Mouse (Mus musculus): Measurements from ENCODE around the gene Olfm2. TPM values are rescaled to one million over a fixed set of nuclear protein-coding genes. Genes with fewer than 3 reads are reported as not detected.

Olfm2 gene
- polyA plus RNA-seq, 1 experiment from 2014 or later = 7.5 TPM

DNA sequence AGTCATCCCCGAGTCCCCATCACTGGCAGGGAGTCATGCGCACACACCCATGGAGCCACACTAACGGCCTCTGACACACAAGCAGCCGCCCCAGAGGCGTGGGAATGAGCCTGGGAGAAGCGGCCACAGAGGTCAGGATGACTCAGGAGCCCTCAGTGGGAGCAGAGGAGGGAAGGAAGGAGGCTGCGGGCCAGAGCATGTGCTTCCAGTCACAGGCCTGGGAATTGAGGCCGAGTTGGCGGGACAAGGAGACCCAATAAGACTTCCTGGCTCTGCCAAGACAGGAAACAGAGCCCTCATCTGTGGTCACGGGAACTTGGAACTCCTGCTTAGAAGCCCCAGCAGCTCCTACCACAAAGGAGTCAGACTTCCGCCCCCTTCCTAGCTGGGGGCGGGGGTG lies 14.7 kb upstream of the Olfm2 start:
- Histone ChIP-seq H3K27me3 (replicated peaks) (no peaks in the 10 kb centered on the region), H3K27ac (no peak overlapping the region), H3K4me1 (0 out of 2 replicates have a peak, but pooled peaks cover 5% of the 10 kb centered on the region), H3K4me3 (replicated peaks) (no peak overlapping the region), H3K4me2 (no peak overlapping the region), H3K9ac (no peak overlapping the region), H3K36me3 (no peaks in the 10 kb centered on the region), H3K9me3 (no peaks in the 10 kb centered on the region)
- WGBS = 44% methylated on average over 12 of the region's 12 CpGs
- ATAC-seq (ENCODE audit: insufficient read depth, low FRiP score, low read depth) = no peak; the same call in 1 of the 2 replicates

DNA sequence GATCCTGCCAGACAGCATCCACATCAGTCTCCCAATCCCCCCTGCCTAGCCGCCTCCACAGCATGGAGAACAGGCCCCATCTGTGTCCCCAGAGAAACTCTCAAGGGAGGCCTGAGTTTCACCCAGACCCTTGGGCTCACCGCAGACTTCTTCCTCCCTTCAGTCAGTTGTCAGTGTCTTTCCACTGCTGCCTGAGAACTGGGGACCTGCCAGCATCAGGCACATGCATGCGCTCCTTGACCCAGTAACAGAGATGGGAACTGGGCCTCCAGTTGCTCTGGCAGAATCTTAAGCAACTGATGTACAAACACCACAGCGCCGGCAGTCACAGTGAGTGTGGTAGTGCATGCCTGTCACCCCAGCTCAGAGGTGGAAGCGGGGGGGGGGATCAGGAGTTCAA lies 12.7 kb upstream of the Olfm2 start:
- Histone ChIP-seq H3K36me3 (no peaks in the 10 kb centered on the region), H3K4me2 (no peak overlapping the region), H3K9ac (no peak overlapping the region), H3K27ac (no peak overlapping the region), H3K27me3 (replicated peaks) (no peaks in the 10 kb centered on the region), H3K4me3 (replicated peaks) (no peak overlapping the region), H3K4me1 (0 out of 2 replicates have a peak, but pooled peaks cover 5% of the 10 kb centered on the region), H3K9me3 (no peaks in the 10 kb centered on the region)
- WGBS = 81% methylated on average over 6 of the region's 6 CpGs
- no peak for ATAC-seq (ENCODE audit: insufficient read depth, low FRiP score, low read depth)

DNA sequence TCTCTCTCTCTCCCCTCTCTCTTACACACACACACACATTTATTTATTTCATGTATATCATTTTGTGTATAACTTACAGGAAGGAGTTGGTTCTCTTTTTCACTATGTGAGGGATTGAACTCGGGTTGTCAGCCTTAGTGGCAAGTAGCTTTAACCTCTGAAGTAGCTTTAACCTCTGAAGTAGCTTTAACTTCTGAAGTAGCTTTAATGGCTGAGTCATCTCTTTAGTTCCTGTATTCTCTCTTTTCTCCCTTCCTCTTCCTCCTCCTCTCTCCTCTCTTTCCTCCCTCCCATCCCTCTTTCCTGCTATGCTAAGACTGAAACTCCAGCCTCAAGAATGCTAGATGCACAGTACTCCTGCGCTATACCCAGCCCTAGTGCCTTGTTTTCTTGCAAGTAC lies 12.1 kb upstream of the Olfm2 start:
- H3K4me1 ChIP-seq = 0 out of 2 replicates have a peak, but pooled peaks cover 5% of the 10 kb centered on the region
- H3K4me3 ChIP-seq (replicated peaks) = no peak overlapping the region
- no peaks in the 10 kb centered on the region for H3K9me3 ChIP-seq
- no peak overlapping the region for H3K4me2 ChIP-seq
- no peaks in the 10 kb centered on the region for H3K36me3 ChIP-seq
- no peaks in the 10 kb centered on the region for H3K27me3 ChIP-seq (replicated peaks)
- H3K9ac ChIP-seq = no peak overlapping the region
- H3K27ac ChIP-seq = no peak overlapping the region
- 70% methylated on average over 2 of the region's 2 CpGs for WGBS
- ATAC-seq (ENCODE audit: insufficient read depth, low FRiP score, low read depth) = no peak

DNA sequence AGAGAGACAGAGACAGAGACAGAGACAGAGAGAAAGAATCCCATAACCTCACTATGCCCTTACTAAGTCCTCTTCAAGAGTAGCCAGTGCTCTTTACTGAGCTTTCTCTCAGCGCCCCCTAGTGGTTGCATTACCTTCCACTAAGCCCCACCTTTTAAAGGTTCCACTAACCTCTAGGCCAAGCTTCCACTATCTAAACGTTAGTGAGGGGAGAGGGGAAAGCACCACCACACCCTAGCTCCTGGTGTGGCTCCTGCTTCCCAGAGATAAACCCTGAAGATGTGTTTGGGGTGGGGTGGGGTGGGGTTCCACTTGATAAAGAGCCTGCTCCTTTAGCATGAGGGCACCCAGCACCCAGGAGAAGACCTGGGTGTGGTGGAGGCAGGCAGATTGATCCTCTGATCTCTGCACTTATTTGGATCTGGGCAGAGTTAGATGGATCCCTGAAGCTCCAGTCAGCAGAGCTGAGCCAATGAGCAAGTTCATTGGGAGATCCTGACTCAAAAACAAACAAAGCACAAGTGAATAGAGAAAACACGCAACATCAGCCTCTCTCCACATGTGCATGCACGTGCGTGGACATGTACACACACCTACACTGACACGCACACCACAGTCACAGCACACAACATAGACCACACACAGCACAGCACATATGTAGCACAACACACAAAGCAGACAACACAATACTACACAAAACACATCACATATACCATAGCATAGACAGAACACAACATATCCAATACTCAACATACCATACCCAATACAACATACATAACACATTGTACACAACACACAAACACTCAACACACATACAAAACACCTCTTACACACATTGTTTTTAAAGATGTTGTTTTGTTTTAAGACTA lies 11.2 kb upstream of the Olfm2 start:
- Histone ChIP-seq H3K27ac (no peak overlapping the region), H3K9ac (no peak overlapping the region), H3K4me3 (replicated peaks) (no peak overlapping the region), H3K27me3 (replicated peaks) (no peaks in the 10 kb centered on the region), H3K4me2 (no peak overlapping the region), H3K4me1 (0 out of 2 replicates have a peak, but pooled peaks cover 5% of the 10 kb centered on the region), H3K9me3 (no peaks in the 10 kb centered on the region), H3K36me3 (no peaks in the 10 kb centered on the region)
- 61% methylated on average over 6 of the region's 6 CpGs for WGBS
- peak; percentile 82; the same call in 1 of the 2 replicates for ATAC-seq (ENCODE audit: insufficient read depth, low FRiP score, low read depth)

DNA sequence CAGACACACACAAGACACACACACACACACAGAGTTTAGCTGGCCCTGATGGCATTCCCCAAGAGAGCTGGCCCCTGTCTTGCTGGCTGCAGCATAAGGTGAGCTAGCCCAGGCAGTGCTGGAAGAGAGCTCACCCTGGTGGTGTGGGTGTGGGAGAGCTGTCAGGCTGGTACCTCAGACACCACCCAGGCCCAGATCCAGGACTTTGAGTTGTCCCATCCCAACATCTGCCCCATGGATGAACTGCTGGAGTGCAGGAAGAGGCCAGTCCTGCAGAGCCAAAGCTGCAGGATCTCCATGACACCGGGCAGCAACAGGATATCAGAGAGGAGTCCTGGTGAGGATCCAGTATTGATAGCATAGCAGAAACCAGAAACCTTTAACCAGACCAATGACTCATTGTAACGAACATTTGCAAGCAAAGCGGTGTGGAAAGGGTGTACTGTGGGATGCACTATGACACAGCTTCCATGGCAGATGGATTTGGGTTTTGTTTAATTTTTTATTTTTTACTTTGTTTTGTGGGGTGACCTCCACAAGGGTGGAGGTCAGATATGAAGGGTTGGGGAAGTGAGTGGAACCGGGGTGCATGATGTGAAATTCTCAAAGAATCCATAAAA lies 10.0 kb upstream of the Olfm2 start:
- 82% methylated on average over 4 of the region's 4 CpGs for WGBS
- Histone ChIP-seq H3K4me3 (replicated peaks) (no peak overlapping the region), H3K9me3 (no peaks in the 10 kb centered on the region), H3K36me3 (no peaks in the 10 kb centered on the region), H3K4me1 (0 out of 2 replicates have a peak, but pooled peaks cover 3% of the 10 kb centered on the region), H3K9ac (no peak overlapping the region), H3K27ac (no peak overlapping the region), H3K4me2 (no peak overlapping the region), H3K27me3 (replicated peaks) (no peaks in the 10 kb centered on the region)
- no peak for ATAC-seq (ENCODE audit: insufficient read depth, low FRiP score, low read depth)

DNA sequence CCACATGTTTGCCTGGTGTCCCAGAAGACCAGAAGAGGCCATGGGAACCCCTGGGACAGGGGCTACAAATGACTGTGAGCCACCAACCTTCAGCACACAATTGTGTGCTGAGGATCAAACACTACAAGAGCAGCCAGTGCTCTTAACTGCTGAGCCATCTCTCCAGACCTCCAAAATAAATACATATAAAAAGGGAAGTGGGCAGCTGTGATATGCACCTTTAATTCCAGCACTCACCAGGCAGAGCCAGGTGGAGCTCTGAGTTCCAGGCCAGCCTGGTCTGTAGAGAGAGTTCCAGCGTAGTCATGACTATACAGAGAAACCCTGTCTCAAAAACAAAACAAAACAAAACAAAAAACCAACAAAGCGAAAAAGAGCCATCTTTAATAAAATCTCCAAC lies 8.2 kb upstream of the Olfm2 start:
- ATAC-seq (ENCODE audit: insufficient read depth, low FRiP score, low read depth) = no peak
- Histone ChIP-seq H3K27ac (no peak overlapping the region), H3K27me3 (replicated peaks) (no peaks in the 10 kb centered on the region), H3K9ac (no peak overlapping the region), H3K36me3 (no peaks in the 10 kb centered on the region), H3K4me2 (no peak overlapping the region), H3K4me1 (no peaks in the 10 kb centered on the region), H3K9me3 (no peaks in the 10 kb centered on the region), H3K4me3 (replicated peaks) (no peak overlapping the region)
- 83% methylated on average over 2 of the region's 2 CpGs for WGBS

DNA sequence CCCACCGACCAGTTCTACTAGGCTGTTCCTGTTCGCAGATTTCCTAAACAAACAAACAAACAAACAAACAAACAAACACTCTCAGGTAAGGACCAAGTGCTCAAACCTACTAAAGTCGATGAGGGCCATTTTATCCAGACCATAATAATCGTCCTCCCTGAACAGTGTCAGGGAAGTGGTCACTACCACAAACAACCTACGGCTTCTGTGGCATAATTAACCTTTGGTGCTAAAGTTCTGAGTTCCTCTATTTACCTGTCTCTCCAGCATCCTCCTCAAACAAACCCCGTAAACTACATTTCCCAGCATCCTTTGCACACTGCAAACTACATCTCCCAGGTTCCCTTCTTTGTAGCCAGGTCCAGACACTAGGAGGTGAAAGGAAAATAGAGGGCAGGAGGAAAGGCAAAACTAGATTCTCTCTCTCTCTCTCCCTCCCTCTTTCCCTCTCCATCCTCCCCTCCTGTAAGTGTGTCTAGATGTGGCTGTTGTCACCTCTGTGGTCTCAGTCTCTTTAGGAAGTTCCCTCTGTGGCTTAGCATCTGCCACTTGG lies 5.4 kb upstream of the Olfm2 start:
- WGBS = 52% methylated on average over 6 of the region's 6 CpGs
- no peak for ATAC-seq (ENCODE audit: insufficient read depth, low FRiP score, low read depth)
- H3K9ac ChIP-seq = no peak overlapping the region
- peaks cover 6% of the 10 kb centered on the region; the same call in 1 of the 2 replicates for H3K27me3 ChIP-seq (replicated peaks)
- no peak overlapping the region for H3K27ac ChIP-seq
- H3K4me1 ChIP-seq = 0 out of 2 replicates have a peak, but pooled peaks cover under 1% of the 10 kb centered on the region
- H3K9me3 ChIP-seq = no peaks in the 10 kb centered on the region
- H3K36me3 ChIP-seq = no peaks in the 10 kb centered on the region
- no peak overlapping the region for H3K4me3 ChIP-seq (replicated peaks)
- H3K4me2 ChIP-seq = no peak overlapping the region

DNA sequence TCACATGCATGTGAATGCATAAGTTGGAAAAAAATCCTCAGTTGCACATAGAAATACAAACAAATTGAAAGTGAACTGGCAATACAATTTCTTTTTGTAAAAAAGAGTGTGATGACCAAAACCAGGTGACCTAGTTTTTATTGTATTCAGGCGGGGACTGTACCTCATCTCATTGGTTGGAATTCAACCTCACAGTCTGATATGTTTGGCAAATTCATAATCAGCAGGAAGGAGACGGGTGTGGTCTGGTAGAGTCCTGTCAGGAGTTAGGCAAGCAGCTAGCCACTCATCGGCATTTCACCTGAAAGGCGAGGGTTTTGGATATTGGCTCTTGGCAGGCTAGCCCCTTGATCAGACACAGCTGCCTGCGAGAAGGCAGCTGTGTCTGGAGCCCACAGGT lies 3.1 kb upstream of the Olfm2 start:
- H3K9ac ChIP-seq = no peak overlapping the region
- ATAC-seq (ENCODE audit: insufficient read depth, low FRiP score, low read depth) = no peak
- H3K27ac ChIP-seq = no peak overlapping the region
- H3K9me3 ChIP-seq = no peaks in the 10 kb centered on the region
- H3K27me3 ChIP-seq (replicated peaks) = peaks cover 28% of the 10 kb centered on the region
- WGBS = 49% methylated on average over 5 of the region's 5 CpGs
- H3K36me3 ChIP-seq = no peaks in the 10 kb centered on the region
- H3K4me3 ChIP-seq (replicated peaks) = no peak overlapping the region
- H3K4me2 ChIP-seq = no peak overlapping the region
- H3K4me1 ChIP-seq = peaks cover 15% of the 10 kb centered on the region; the same call in 1 of the 2 replicates

DNA sequence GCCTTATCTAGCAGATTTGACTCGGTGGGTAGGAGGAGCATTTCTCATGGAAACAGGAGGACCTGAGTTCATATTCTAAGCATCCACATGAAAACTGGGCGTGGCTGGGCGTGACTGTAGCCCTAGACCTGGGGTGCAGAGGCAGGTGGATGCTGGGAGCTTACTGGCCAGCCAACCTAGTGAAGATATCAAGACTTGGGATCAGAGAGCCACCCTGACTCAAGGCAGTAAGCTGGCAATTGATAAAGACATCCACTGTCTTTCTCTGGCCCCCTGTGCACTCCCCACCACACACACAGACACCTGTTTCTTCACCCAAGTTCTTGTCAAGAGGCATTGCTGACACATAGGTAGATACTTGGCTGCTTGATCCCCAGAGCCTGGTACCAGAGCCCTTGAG lies 2.4 kb upstream of the Olfm2 start:
- peaks cover 15% of the 10 kb centered on the region; the same call in 1 of the 2 replicates for H3K4me1 ChIP-seq
- no peak overlapping the region for H3K4me2 ChIP-seq
- no peak overlapping the region for H3K4me3 ChIP-seq (replicated peaks)
- ATAC-seq (ENCODE audit: insufficient read depth, low FRiP score, low read depth) = no peak
- H3K9ac ChIP-seq = no peak overlapping the region
- H3K9me3 ChIP-seq = no peaks in the 10 kb centered on the region
- H3K36me3 ChIP-seq = no peaks in the 10 kb centered on the region
- WGBS = 66% methylated on average over 3 of the region's 3 CpGs
- H3K27me3 ChIP-seq (replicated peaks) = peaks cover 35% of the 10 kb centered on the region
- no peak overlapping the region for H3K27ac ChIP-seq

DNA sequence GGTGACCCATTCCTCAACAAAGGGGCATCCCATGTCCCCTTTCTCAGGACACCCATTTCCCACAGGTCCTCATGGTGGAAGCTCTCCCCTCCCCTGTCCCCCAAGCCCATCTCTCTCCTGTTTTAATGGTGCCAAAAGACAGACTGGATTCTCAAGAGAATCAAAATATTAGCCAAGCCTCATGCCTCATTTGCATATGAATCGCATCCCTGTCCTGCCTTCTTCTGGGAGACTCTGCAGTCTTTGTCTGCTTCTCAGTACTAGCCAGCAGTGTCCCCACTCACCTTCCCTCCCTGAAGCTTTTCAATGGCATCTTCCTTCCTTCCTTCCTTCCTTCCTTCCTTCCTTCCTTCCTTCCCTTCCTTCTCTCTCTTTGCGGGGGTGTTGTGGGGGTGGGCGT lies 1.5 kb upstream of the Olfm2 start:
- H3K27me3 ChIP-seq (replicated peaks) = peaks cover 41% of the 10 kb centered on the region
- WGBS = 16% methylated on average over 3 of the region's 3 CpGs
- no peak overlapping the region for H3K4me2 ChIP-seq
- ATAC-seq (ENCODE audit: insufficient read depth, low FRiP score, low read depth) = no peak
- peaks cover 15% of the 10 kb centered on the region; the same call in 1 of the 2 replicates for H3K4me1 ChIP-seq
- H3K27ac ChIP-seq = no peak overlapping the region
- no peaks in the 10 kb centered on the region for H3K9me3 ChIP-seq
- no peaks in the 10 kb centered on the region for H3K36me3 ChIP-seq
- H3K9ac ChIP-seq = no peak overlapping the region
- H3K4me3 ChIP-seq (replicated peaks) = no peak overlapping the region

DNA sequence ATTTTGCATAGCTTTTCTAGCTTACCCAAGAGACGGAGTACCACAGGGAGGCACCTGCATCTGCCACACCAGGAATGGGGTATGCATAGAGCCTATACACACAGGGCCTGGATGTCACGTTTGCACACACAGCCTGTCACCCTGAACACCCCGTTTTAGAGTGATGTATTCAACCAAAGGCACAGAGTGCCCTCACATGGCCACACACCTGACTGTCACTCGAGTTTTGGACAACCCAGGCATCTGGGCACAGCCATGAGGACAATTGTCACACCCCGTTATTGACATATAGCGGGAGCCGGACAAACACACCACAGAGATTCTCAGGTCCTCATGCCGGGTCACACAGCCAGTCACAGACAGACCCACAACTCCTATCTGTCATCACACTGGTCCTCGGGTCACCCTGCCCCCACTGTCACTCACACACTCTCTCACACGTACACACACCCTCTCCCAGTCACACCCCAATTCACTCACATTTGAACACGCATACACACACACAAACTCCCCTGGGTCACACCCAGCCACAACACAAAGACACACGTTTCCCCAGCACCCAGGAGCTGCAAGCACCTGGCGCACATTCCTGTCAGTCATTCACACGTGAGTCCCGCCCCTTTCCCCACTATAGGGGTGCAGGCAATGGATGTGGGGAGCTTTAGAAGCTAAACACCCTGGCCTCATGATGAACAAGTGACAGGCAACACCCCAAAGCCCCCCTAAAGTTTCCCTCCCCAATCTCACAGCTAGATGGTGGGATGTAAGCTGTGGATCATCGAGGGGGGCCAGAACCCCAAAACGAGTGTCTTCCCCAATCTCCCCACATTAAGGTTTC lies 801 bp downstream of the Olfm2 start:
- 14% methylated on average over 17 of the region's 17 CpGs for WGBS
- Histone ChIP-seq H3K4me2 (peak overlapping the region; percentile 85), H3K27me3 (replicated peaks) (peaks cover 41% of the 10 kb centered on the region), H3K36me3 (no peaks in the 10 kb centered on the region), H3K4me1 (peaks cover 20% of the 10 kb centered on the region), H3K27ac (no peak overlapping the region), H3K4me3 (replicated peaks) (peak overlapping the region; percentile 46), H3K9me3 (no peaks in the 10 kb centered on the region), H3K9ac (no peak overlapping the region)
- ATAC-seq (ENCODE audit: insufficient read depth, low FRiP score, low read depth) = no peak

Data from stomach, embryonic 15.5 days (tissue).